Mouse (Mus musculus) forebrain, embryonic 16.5 days (tissue): ENCODE measurements at regions not wholly inside any gene's neighbourhood (a gene's known extent, or its start where the extent isn't known, plus 50 kb on each side); places are given as distances from the start of the nearest gene placed in this dataset.

Experiments
- ATAC-seq: fragments of 200-750 bp; cut with Nextera tagmentation; 2 replicates; pipeline ENCODE4 v1.8.0; 2017; ENCODE audit warnings: mild to moderate bottlenecking, moderate library complexity
- H3K27ac ChIP-seq: fragments of 300-500 bp; sonication (generic); 2 replicates; pipeline ENCODE4 v1.5.1; 2014; ENCODE audit warnings: low read length, control low read depth
- H3K27me3 ChIP-seq: fragments of 300-500 bp; sonication (generic); replicated peaks from 2 replicates; pipeline ENCODE4 v1.6.1; 2014; ENCODE audit warnings: low read length; ENCODE audit not compliant: control insufficient read depth, insufficient read depth
- H3K36me3 ChIP-seq: fragments of 300-500 bp; sonication (generic); 2 replicates; pipeline ENCODE4 v1.6.1; 2014; ENCODE audit not compliant: control insufficient read depth, insufficient read depth
- H3K4me1 ChIP-seq: fragments of 300-500 bp; sonication (generic); replicated peaks from 2 replicates; pipeline ENCODE4 v1.6.1; 2014; ENCODE audit warnings: low read length; ENCODE audit not compliant: control insufficient read depth, insufficient read depth
- H3K4me2 ChIP-seq: fragments of 300-500 bp; sonication (generic); 2 replicates; pipeline ENCODE4 v1.6.1; 2014; ENCODE audit warnings: mild to moderate bottlenecking, low read length, control low read depth
- H3K4me3 ChIP-seq: fragments of 300-500 bp; sonication (generic); replicated peaks from 2 replicates; pipeline ENCODE4 v1.5.1; 2014; ENCODE audit warnings: mild to moderate bottlenecking, low read length, control low read depth
- H3K9ac ChIP-seq: fragments of 300-500 bp; sonication (generic); replicated peaks from 2 replicates; pipeline ENCODE4 v1.6.1; 2014; ENCODE audit warnings: low read depth, low read length, control low read depth
- H3K9me3 ChIP-seq: fragments of 300-500 bp; sonication (generic); 2 replicates; pipeline ENCODE4 v1.6.1; 2016; ENCODE audit warnings: low read length; ENCODE audit not compliant: control insufficient read depth
- WGBS: fragments of 180-500 bp; shearing (Covaris S2); extraction: QIAGEN DNeasy Blood & Tissue Kit; methylation state at CpG from one replicate; pipeline ENCODE4 v1.1.7; 2014; 5-methylcytosine and 5-hydroxymethylcytosine counted together

DNA sequence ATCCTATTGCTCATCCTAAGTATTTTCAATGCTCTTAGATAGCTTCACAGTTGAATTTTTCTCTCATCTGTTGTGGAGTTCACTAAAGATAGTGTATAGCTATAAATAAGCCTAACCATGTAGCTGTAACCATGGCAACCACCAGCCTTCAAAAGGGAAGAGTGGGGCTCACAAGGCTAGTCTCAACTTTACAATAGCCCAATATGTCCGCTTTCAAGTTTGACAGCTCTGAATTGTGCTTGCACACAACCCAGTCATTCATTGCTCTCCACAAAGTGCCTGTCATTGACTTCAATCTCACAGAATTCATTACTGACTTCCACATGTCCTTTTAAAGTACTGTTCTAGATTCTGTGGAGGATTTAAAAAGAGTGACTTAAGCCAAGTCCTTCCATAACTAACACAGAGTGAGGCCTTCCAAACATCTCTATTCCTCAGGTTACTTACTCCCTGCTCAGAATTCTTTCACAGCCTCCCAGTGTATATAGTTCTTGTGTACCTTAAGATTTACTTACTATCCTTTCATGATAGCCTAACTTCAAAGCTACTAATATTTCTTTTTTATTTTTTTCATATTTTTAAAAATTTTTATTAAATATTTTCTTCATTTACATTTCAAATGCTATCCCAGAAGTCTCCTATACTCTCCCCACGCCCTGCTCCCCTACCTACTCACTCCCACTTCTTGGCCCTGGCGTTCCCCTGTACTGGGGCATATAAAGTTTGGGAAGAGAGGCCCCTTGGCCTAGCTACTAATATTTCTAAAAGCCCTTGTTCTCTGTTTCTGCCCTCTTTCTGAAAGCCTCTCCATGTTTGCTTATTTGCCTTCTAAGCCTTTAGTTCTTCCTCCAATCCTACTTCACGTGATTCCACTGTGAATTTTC lies 134.3 kb upstream of the Plppr1 start:
- no peak overlapping the region for H3K4me2 ChIP-seq
- H3K4me3 ChIP-seq, result no peak overlapping the region
- peaks cover 4% of the 10 kb centered on the region; the same call in 1 of the 2 replicates for H3K4me1 ChIP-seq
- no peaks in the 10 kb centered on the region for H3K36me3 ChIP-seq
- peak; percentile 96 for ATAC-seq
- 34% methylated on average over 4 of the region's 4 CpGs for WGBS
- no peaks in the 10 kb centered on the region for H3K27me3 ChIP-seq
- no peak overlapping the region for H3K9ac ChIP-seq
- peak overlapping the region; percentile 27; the same call in 1 of the 2 replicates for H3K27ac ChIP-seq
- no peaks in the 10 kb centered on the region for H3K9me3 ChIP-seq

DNA sequence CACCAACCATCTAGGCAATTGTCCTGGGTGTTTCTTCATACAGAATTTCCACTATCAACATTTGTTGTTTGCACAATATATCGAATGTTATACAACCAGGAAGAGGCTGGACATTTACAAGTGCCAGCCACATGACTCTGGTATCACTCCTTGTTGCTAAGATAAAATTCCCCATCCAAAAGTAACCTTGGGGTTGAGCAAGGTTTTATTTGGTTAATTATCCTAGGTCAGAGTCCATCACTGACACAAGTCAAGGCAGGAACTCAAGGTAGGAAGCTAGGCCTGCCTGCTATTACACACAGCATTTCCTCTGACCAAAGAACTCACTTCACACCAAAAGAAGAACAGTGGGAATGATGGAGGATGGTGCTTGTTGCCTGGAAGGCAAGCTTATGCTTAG lies 120.7 kb upstream of the Plppr1 start:
- no peak overlapping the region for H3K9ac ChIP-seq
- no peaks in the 10 kb centered on the region for H3K27me3 ChIP-seq
- H3K9me3 ChIP-seq, result no peaks in the 10 kb centered on the region
- H3K27ac ChIP-seq, result no peak overlapping the region
- H3K36me3 ChIP-seq, result no peaks in the 10 kb centered on the region
- no peaks in the 10 kb centered on the region for H3K4me1 ChIP-seq
- no peak overlapping the region for H3K4me3 ChIP-seq
- ATAC-seq, result no peak
- no peak overlapping the region for H3K4me2 ChIP-seq
- 93% methylated on average over 1 of the region's 1 CpGs for WGBS

DNA sequence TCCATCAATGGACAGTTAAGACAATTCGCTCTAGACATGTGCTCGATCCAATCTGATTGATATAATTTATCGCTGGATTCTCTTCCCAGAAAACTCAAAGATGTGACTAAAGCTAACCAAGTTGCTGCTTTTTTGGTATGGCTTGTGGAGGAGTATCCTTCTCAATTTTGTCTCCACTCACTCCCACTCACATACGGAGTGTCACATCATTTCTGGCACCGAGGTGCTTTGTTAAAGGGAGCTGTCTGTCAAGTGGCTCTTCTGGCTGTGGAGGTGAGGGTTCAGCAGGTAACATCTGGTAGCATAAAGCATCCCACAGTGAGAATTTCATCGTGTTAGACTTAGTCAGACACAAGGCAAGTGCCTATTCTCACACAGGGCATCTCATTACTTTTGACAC lies 120.2 kb upstream of the Plppr1 start:
- Histone ChIP-seq H3K36me3 (no peaks in the 10 kb centered on the region), H3K9me3 (no peaks in the 10 kb centered on the region), H3K4me3 (no peak overlapping the region), H3K27me3 (no peaks in the 10 kb centered on the region), H3K4me1 (no peaks in the 10 kb centered on the region), H3K9ac (no peak overlapping the region), H3K27ac (no peak overlapping the region), H3K4me2 (no peak overlapping the region)
- ATAC-seq, result no peak
- 89% methylated on average over 6 of the region's 6 CpGs for WGBS

DNA sequence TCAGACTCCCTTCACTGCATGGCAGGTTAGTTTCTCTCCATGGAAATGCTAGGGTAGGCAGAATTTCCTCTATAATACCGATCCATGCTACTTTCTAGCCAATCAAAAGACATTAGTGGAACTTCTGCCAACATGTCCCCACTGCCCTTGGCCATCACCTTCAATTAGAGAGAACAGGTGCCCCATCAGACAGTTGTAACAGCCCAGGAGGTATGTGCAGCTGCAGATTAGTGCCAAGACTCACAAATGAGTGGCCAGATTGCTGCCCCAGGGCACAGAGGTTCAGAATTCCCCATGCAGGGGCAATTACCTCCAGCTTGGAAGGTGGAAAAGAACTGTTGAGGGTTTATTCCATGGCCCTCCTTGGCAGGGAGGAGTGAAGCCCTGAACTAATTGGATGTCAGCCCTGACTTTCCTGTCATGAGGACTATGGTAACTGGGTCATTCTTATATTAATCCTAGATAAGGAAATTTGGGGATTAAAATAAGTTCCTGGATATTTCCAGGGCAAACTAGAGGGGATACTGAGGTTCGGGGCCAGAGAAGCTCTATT lies 113.7 kb upstream of the Plppr1 start:
- Histone ChIP-seq H3K36me3 (no peaks in the 10 kb centered on the region), H3K27me3 (no peaks in the 10 kb centered on the region), H3K4me1 (no peaks in the 10 kb centered on the region), H3K9ac (no peak overlapping the region), H3K27ac (no peak overlapping the region), H3K4me3 (no peak overlapping the region), H3K4me2 (no peak overlapping the region), H3K9me3 (no peaks in the 10 kb centered on the region)
- WGBS, result 83% methylated on average over 2 of the region's 2 CpGs
- no peak for ATAC-seq

DNA sequence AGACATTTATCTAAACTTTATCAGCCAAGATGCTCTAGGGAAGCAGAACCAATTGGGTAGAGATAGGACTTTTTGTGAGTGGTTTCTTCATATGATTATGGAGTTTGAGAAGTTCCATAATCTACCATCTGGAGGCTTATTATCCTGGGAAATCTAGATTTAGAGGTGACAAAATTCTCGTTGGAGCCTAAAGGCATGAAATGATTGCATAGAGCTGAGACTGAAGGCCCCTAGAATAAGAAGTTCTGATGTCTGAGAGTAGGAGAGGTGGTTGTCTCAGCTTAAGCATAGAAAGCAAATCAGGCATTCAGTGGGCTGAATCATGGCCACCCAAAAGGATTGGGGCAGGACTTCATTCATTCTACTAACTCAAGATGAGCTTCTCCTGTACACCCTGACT lies 106.1 kb upstream of the Plppr1 start:
- no peak overlapping the region for H3K27ac ChIP-seq
- no peaks in the 10 kb centered on the region for H3K4me1 ChIP-seq
- no peaks in the 10 kb centered on the region for H3K27me3 ChIP-seq
- 69% methylated on average over 1 of the region's 1 CpGs for WGBS
- no peak for ATAC-seq
- no peak overlapping the region for H3K9ac ChIP-seq
- no peak overlapping the region for H3K4me3 ChIP-seq
- no peaks in the 10 kb centered on the region for H3K9me3 ChIP-seq
- H3K4me2 ChIP-seq, result no peak overlapping the region
- H3K36me3 ChIP-seq, result no peaks in the 10 kb centered on the region

DNA sequence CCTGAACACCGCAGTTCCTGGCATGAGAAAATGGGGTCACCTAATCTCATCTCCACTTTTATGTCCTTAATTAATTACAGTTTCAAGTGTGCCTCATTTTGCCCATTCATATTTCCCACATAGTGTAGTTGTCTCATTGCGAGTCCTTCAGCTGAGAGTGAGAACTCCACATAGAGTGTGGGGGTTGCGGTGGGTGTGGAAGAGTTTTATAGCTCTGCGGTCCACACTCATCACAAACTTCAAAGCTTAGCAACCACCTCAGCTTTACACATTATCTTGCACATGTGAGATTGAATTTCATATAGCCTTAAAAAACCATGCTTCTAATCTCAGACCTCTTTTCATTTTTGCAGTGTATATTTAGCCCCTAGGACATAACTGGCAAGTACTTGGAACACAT lies 83.3 kb upstream of the Plppr1 start:
- H3K4me2 ChIP-seq, result no peak overlapping the region
- ATAC-seq, result no peak
- no peak overlapping the region for H3K9ac ChIP-seq
- no peak overlapping the region for H3K4me3 ChIP-seq
- H3K27me3 ChIP-seq, result no peaks in the 10 kb centered on the region
- WGBS, result 91% methylated on average over 4 of the region's 4 CpGs
- no peak overlapping the region for H3K27ac ChIP-seq
- no peaks in the 10 kb centered on the region for H3K4me1 ChIP-seq
- no peaks in the 10 kb centered on the region for H3K9me3 ChIP-seq
- no peaks in the 10 kb centered on the region for H3K36me3 ChIP-seq

DNA sequence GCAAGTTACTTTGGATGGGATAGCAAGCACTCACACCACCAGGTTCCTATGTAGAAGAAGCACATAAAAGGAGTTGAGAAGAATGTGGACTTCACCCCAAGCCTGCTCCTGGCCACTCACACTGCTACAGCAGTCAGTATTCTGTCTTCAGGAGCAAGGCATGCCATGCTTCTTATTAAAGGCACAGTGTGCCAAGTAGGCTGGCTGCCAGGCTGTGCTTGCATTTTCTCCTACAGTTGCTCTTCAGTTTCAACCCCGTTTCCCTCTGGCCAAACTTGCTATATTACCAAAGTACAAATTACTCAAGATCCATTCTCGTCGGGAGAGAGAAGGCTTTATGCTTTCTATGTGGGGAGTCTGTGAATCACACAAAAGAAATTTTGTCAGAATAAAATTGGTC lies 67.1 kb upstream of the Plppr1 start:
- ATAC-seq, result no peak
- no peaks in the 10 kb centered on the region for H3K27me3 ChIP-seq
- no peaks in the 10 kb centered on the region for H3K36me3 ChIP-seq
- H3K27ac ChIP-seq, result no peak overlapping the region
- no peak overlapping the region for H3K9ac ChIP-seq
- 42% methylated on average over 3 of the region's 3 CpGs for WGBS
- no peaks in the 10 kb centered on the region for H3K9me3 ChIP-seq
- H3K4me1 ChIP-seq, result no peaks in the 10 kb centered on the region
- no peak overlapping the region for H3K4me3 ChIP-seq
- no peak overlapping the region for H3K4me2 ChIP-seq
